Mouse (Mus musculus) neural tube, embryonic 13.5 days (tissue): ENCODE measurements at regions not wholly inside any gene's neighbourhood (a gene's known extent, or its start where the extent isn't known, plus 50 kb on each side); places are given as distances from the start of the nearest gene placed in this dataset.
"Not testable (repeated sequence)": the region's sequence is repeated elsewhere in the genome, so short reads cannot be mapped to it uniquely, and the experiment has no call there.

Experiments
- ATAC-seq: fragments of 200-750 bp; cut with Nextera tagmentation; 2 replicates; pipeline ENCODE4 v1.8.0; 2017; ENCODE audit warnings: low read depth, mild to moderate bottlenecking, moderate TSS enrichment, moderate library complexity
- H3K27ac ChIP-seq: fragments of 300-500 bp; sonication (generic); replicated peaks from 2 replicates; pipeline ENCODE4 v1.5.1; 2015; ENCODE audit warnings: moderate library complexity, mild to moderate bottlenecking, inconsistent platforms
- H3K27me3 ChIP-seq: fragments of 300-500 bp; sonication (generic); 2 replicates; pipeline ENCODE4 v1.6.1; 2015; ENCODE audit warnings: mild to moderate bottlenecking, inconsistent platforms
- H3K36me3 ChIP-seq: fragments of 300-500 bp; sonication (generic); 2 replicates; pipeline ENCODE4 v1.6.1; 2015; ENCODE audit warnings: mild to moderate bottlenecking, inconsistent platforms
- H3K4me1 ChIP-seq: fragments of 300-500 bp; sonication (generic); replicated peaks from 2 replicates; pipeline ENCODE4 v1.6.1; 2015; ENCODE audit warnings: inconsistent platforms
- H3K4me2 ChIP-seq: fragments of 300-500 bp; sonication (generic); 2 replicates; pipeline ENCODE4 v1.6.1; 2015; ENCODE audit warnings: inconsistent platforms, mild to moderate bottlenecking, moderate library complexity
- H3K4me3 ChIP-seq: fragments of 300-500 bp; sonication (generic); 2 replicates; pipeline ENCODE4 v1.5.1; 2015; ENCODE audit warnings: mild to moderate bottlenecking, inconsistent platforms
- H3K9ac ChIP-seq: fragments of 300-500 bp; sonication (generic); 2 replicates; pipeline ENCODE4 v1.6.1; 2015; ENCODE audit warnings: moderate library complexity, mild to moderate bottlenecking, inconsistent platforms
- H3K9me3 ChIP-seq: fragments of 300-500 bp; sonication (generic); 2 replicates; pipeline ENCODE4 v1.6.1; 2016; ENCODE audit warnings: inconsistent platforms
- WGBS: fragments of 180-500 bp; shearing (Covaris S2); methylation state at CpG from one replicate; pipeline ENCODE4 v1.1.7; 2015; 5-methylcytosine and 5-hydroxymethylcytosine counted together

- Histone ChIP-seq H3K4me3 (no peak overlapping the region), H3K27me3 (no peaks in the 10 kb centered on the region), H3K9ac (no peak overlapping the region), H3K27ac (no peak overlapping the region), H3K9me3 (no peaks in the 10 kb centered on the region), H3K36me3 (no peaks in the 10 kb centered on the region), H3K4me1 (no peaks in the 10 kb centered on the region), H3K4me2 (no peak overlapping the region)
- no peak for ATAC-seq
- 47% methylated on average over 14 of the region's 14 CpGs for WGBS
Measured at GRCm38 (mm10) chr14:18463230-18463873, 131.7 kb upstream of the Ube2e1 start.

- 91% methylated on average over 4 of the region's 4 CpGs for WGBS
- no peak overlapping the region for H3K27ac ChIP-seq
- no peak overlapping the region for H3K4me2 ChIP-seq
- no peaks in the 10 kb centered on the region for H3K9me3 ChIP-seq
- H3K4me3 ChIP-seq = no peak overlapping the region
- H3K27me3 ChIP-seq = no peaks in the 10 kb centered on the region
- no peak for ATAC-seq
- H3K36me3 ChIP-seq = no peaks in the 10 kb centered on the region
- no peaks in the 10 kb centered on the region for H3K4me1 ChIP-seq
- no peak overlapping the region for H3K9ac ChIP-seq
Measured at GRCm38 (mm10) chr14:18462381-18462780, 130.7 kb upstream of the Ube2e1 start.

GRCm38 (mm10) chr14:18448666-18449065 lies 117.0 kb upstream of the Ube2e1 start:
- WGBS = 78% methylated on average over 1 of the region's 1 CpGs
- ATAC-seq = no peak
- Histone ChIP-seq H3K36me3 (no peaks in the 10 kb centered on the region), H3K9me3 (no peaks in the 10 kb centered on the region), H3K9ac (no peak overlapping the region), H3K4me2 (no peak overlapping the region), H3K4me3 (no peak overlapping the region), H3K27ac (no peak overlapping the region), H3K27me3 (no peaks in the 10 kb centered on the region), H3K4me1 (no peaks in the 10 kb centered on the region)

GRCm38 (mm10) chr14:18444492-18444891 lies 112.8 kb upstream of the Ube2e1 start:
- Histone ChIP-seq H3K9me3 (no peaks in the 10 kb centered on the region), H3K9ac (no peak overlapping the region), H3K27ac (no peak overlapping the region), H3K4me2 (no peak overlapping the region), H3K36me3 (no peaks in the 10 kb centered on the region), H3K4me1 (no peaks in the 10 kb centered on the region), H3K4me3 (no peak overlapping the region), H3K27me3 (no peaks in the 10 kb centered on the region)
- 100% methylated on average over 1 of the region's 1 CpGs for WGBS
- no peak for ATAC-seq

GRCm38 (mm10) chr14:18428968-18429367 lies 97.3 kb upstream of the Ube2e1 start:
- not testable (repeated sequence) for H3K27ac ChIP-seq, H3K4me2 ChIP-seq, H3K27me3 ChIP-seq, H3K4me1 ChIP-seq, H3K9ac ChIP-seq, H3K36me3 ChIP-seq, H3K4me3 ChIP-seq, H3K9me3 ChIP-seq, ATAC-seq
- 33% methylated on average over 4 of the region's 4 CpGs for WGBS

GRCm38 (mm10) chr14:18425887-18426286 lies 94.2 kb upstream of the Ube2e1 start:
- no peak overlapping the region for H3K4me2 ChIP-seq
- no peaks in the 10 kb centered on the region for H3K4me1 ChIP-seq
- H3K27ac ChIP-seq = no peak overlapping the region
- H3K27me3 ChIP-seq = no peaks in the 10 kb centered on the region
- no peaks in the 10 kb centered on the region for H3K36me3 ChIP-seq
- H3K9ac ChIP-seq = no peak overlapping the region
- H3K9me3 ChIP-seq = no peaks in the 10 kb centered on the region
- no peak for ATAC-seq
- no peak overlapping the region for H3K4me3 ChIP-seq

- H3K4me1 ChIP-seq = no peaks in the 10 kb centered on the region
- no peak overlapping the region for H3K9ac ChIP-seq
- ATAC-seq = no peak
- no peaks in the 10 kb centered on the region for H3K36me3 ChIP-seq
- H3K4me2 ChIP-seq = no peak overlapping the region
- no peak overlapping the region for H3K27ac ChIP-seq
- H3K27me3 ChIP-seq = no peaks in the 10 kb centered on the region
- no peak overlapping the region for H3K4me3 ChIP-seq
- H3K9me3 ChIP-seq = no peaks in the 10 kb centered on the region
- 2% methylated on average over 2 of the region's 2 CpGs for WGBS
Measured at GRCm38 (mm10) chr14:18416839-18417238, 85.2 kb upstream of the Ube2e1 start.

- no peaks in the 10 kb centered on the region for H3K4me1 ChIP-seq
- no peaks in the 10 kb centered on the region for H3K36me3 ChIP-seq
- no peaks in the 10 kb centered on the region for H3K9me3 ChIP-seq
- no peak overlapping the region for H3K4me3 ChIP-seq
- no peaks in the 10 kb centered on the region for H3K27me3 ChIP-seq
- no peak overlapping the region for H3K27ac ChIP-seq
- H3K9ac ChIP-seq = no peak overlapping the region
- H3K4me2 ChIP-seq = no peak overlapping the region
- ATAC-seq = no peak
- WGBS = 65% methylated on average over 4 of the region's 4 CpGs
Measured at GRCm38 (mm10) chr14:18416319-18416718, 84.7 kb upstream of the Ube2e1 start.

- H3K4me3 ChIP-seq = no peak overlapping the region
- no peak for ATAC-seq
- no peaks in the 10 kb centered on the region for H3K36me3 ChIP-seq
- no peaks in the 10 kb centered on the region for H3K4me1 ChIP-seq
- H3K9ac ChIP-seq = no peak overlapping the region
- no peak overlapping the region for H3K27ac ChIP-seq
- H3K27me3 ChIP-seq = no peaks in the 10 kb centered on the region
- no peak overlapping the region for H3K4me2 ChIP-seq
- H3K9me3 ChIP-seq = no peaks in the 10 kb centered on the region
- WGBS = 93% methylated on average over 4 of the region's 4 CpGs
Measured at GRCm38 (mm10) chr14:18398953-18399352, 67.3 kb upstream of the Ube2e1 start.

- Histone ChIP-seq H3K4me3 (no peak overlapping the region), H3K9ac (no peak overlapping the region), H3K9me3 (no peaks in the 10 kb centered on the region), H3K27ac (no peak overlapping the region), H3K4me1 (no peaks in the 10 kb centered on the region), H3K4me2 (no peak overlapping the region), H3K36me3 (no peaks in the 10 kb centered on the region), H3K27me3 (no peaks in the 10 kb centered on the region)
- WGBS = 93% methylated on average over 8 of the region's 8 CpGs
- no peak for ATAC-seq
Measured at GRCm38 (mm10) chr14:18396206-18396764, 64.6 kb upstream of the Ube2e1 start.

- WGBS = 90% methylated on average over 3 of the region's 3 CpGs
- no peak overlapping the region for H3K4me2 ChIP-seq
- no peak overlapping the region for H3K27ac ChIP-seq
- H3K27me3 ChIP-seq = no peaks in the 10 kb centered on the region
- H3K4me1 ChIP-seq = no peaks in the 10 kb centered on the region
- H3K36me3 ChIP-seq = no peaks in the 10 kb centered on the region
- no peak overlapping the region for H3K4me3 ChIP-seq
- no peak for ATAC-seq
- H3K9ac ChIP-seq = no peak overlapping the region
- H3K9me3 ChIP-seq = no peaks in the 10 kb centered on the region
Measured at GRCm38 (mm10) chr14:18394071-18394745, 62.5 kb upstream of the Ube2e1 start.

GRCm38 (mm10) chr14:18391824-18392486 lies 60.3 kb upstream of the Ube2e1 start:
- H3K36me3 ChIP-seq = no peaks in the 10 kb centered on the region
- no peak for ATAC-seq
- 88% methylated on average over 3 of the region's 3 CpGs for WGBS

More at GRCm38 (mm10) chr14:18391824-18392486, 60.3 kb upstream of the Ube2e1 start:
- Histone ChIP-seq H3K27ac (no peak overlapping the region), H3K4me1 (no peaks in the 10 kb centered on the region), H3K4me3 (no peak overlapping the region), H3K9ac (no peak overlapping the region), H3K4me2 (no peak overlapping the region), H3K9me3 (no peaks in the 10 kb centered on the region), H3K27me3 (no peaks in the 10 kb centered on the region)
